Mouse (Mus musculus) forebrain, embryonic 11.5 days (tissue): ENCODE measurements at regions not wholly inside any gene's neighbourhood (a gene's known extent, or its start where the extent isn't known, plus 50 kb on each side); places are given as distances from the start of the nearest gene placed in this dataset.
A peak's percentile ranks its signal among the peaks of the same experiment; 100 is the strongest.

Experiments
- ATAC-seq: fragments of 200-750 bp; cut with Nextera tagmentation; replicated peaks from 2 replicates; pipeline ENCODE4 v1.8.0; 2017; ENCODE audit warnings: moderate TSS enrichment; ENCODE audit not compliant: low FRiP score
- DNase-seq: peaks from one replicate; pipeline ENCODE4 v3.0.0-alpha.2; 2017; ENCODE audit warnings: low spot score
- H3K27ac ChIP-seq: fragments of 300-500 bp; sonication (generic); 2 replicates; pipeline ENCODE4 v1.5.1; 2014; ENCODE audit warnings: low read depth, low read length
- H3K27me3 ChIP-seq: fragments of 300-500 bp; sonication (generic); 2 replicates; pipeline ENCODE4 v1.6.1; 2014; ENCODE audit warnings: mild to moderate bottlenecking, low read length, mixed read lengths; ENCODE audit not compliant: control insufficient read depth, insufficient read depth
- H3K36me3 ChIP-seq: fragments of 300-500 bp; sonication (generic); 2 replicates; pipeline ENCODE4 v1.6.1; 2014; ENCODE audit warnings: mild to moderate bottlenecking, low read length, moderate library complexity, mixed read lengths; ENCODE audit not compliant: control insufficient read depth, insufficient read depth
- H3K4me1 ChIP-seq: fragments of 300-500 bp; sonication (generic); replicated peaks from 2 replicates; pipeline ENCODE4 v1.6.1; 2014; ENCODE audit warnings: low read length, mixed read lengths; ENCODE audit not compliant: control insufficient read depth, insufficient read depth
- H3K4me2 ChIP-seq: fragments of 300-500 bp; sonication (generic); 2 replicates; pipeline ENCODE4 v1.6.1; 2014; ENCODE audit warnings: low read depth, mild to moderate bottlenecking, low read length, moderate library complexity, mixed read lengths; ENCODE audit not compliant: severe bottlenecking
- H3K4me3 ChIP-seq: fragments of 300-500 bp; sonication (generic); 2 replicates; pipeline ENCODE4 v1.5.1; 2014; ENCODE audit warnings: low read depth, low read length
- H3K9ac ChIP-seq: fragments of 300-500 bp; sonication (generic); 2 replicates; pipeline ENCODE4 v1.6.1; 2014; ENCODE audit warnings: low read length
- H3K9me3 ChIP-seq: fragments of 300-500 bp; sonication (generic); 2 replicates; pipeline ENCODE4 v1.6.1; 2016; ENCODE audit warnings: low read length, mixed read lengths; ENCODE audit not compliant: control insufficient read depth
- WGBS: fragments of 180-500 bp; shearing (Covaris S2); extraction: QIAGEN DNeasy Blood & Tissue Kit; methylation state at CpG from one replicate; pipeline ENCODE4 v1.1.7; 2014; 5-methylcytosine and 5-hydroxymethylcytosine counted together

DNA sequence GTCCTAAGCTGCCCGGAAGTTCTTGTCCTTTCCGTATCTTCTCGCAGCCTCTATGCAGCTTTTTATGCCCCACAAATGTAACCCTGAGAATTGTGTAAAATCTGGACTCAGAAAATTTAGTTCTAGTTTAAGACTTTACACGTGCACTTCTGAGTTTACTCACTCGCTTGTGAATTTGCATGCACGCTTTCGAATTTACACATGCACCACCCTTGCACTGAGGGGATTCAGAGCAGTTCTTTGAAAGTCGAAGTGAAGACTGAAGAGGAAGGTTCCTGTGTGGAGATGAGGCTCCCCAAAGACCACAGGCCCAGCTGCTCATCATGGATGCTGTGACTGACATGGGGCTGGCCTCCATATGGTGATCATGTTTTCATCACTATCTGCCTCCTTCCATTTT, 89.2 kb upstream of the Sox5 start:
- H3K9me3 ChIP-seq: no peaks in the 10 kb centered on the region
- DNase-seq (no peak), ATAC-seq (no peak)
- no peak overlapping the region for H3K4me2 ChIP-seq
- no peaks in the 10 kb centered on the region for H3K27me3 ChIP-seq
- no peaks in the 10 kb centered on the region for H3K4me1 ChIP-seq
- H3K27ac ChIP-seq: no peak overlapping the region
- WGBS: 92% methylated on average over 8 of the region's 8 CpGs
- no peaks in the 10 kb centered on the region for H3K36me3 ChIP-seq
- no peak overlapping the region for H3K4me3 ChIP-seq
- no peak overlapping the region for H3K9ac ChIP-seq

DNA sequence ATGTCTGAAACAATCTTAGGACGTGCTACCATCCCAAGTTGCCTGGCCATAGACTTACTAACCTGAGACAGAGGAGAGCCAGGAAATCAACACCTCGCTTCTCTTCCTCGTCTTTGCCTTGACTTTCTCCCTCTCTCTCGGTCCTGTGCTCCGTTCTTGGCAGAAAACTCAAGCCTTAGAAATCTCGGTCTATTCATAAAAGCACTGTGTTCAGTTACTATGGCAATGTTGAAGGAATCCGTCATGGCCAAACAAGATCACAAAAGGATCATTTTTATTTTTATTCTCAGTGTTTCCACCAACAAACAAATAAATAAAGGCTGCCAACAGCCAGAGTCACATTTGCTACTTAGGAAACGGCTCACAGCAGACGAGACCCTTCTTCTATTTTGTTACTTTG, 85.6 kb upstream of the Sox5 start:
- Histone ChIP-seq H3K4me1 (no peaks in the 10 kb centered on the region), H3K4me3 (no peak overlapping the region), H3K36me3 (no peaks in the 10 kb centered on the region), H3K27me3 (no peaks in the 10 kb centered on the region), H3K27ac (no peak overlapping the region), H3K9me3 (no peaks in the 10 kb centered on the region), H3K4me2 (no peak overlapping the region), H3K9ac (no peak overlapping the region)
- DNase-seq (no peak), ATAC-seq (no peak)
- WGBS: 57% methylated on average over 9 of the region's 9 CpGs

DNA sequence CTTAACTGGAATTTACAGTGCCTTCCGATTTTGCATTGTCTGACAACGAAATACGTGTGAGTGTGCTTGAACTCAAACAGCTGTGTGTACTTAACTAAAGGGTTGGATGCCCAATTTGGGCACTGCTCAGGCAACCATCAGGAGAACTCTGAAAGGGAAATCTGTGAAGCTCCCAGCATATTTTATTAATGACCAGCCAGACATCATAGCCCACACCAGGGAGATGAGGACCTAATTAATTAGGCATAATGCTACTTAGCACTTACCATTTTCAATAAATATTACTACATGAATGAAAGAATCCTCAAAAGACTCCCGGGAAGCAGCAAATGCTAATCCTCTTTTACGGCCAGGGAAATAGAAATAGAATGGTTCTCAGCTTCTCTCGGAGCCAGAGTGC, 82.2 kb upstream of the Sox5 start:
- Histone ChIP-seq H3K27me3 (no peaks in the 10 kb centered on the region), H3K36me3 (no peaks in the 10 kb centered on the region), H3K4me2 (no peak overlapping the region), H3K4me1 (no peaks in the 10 kb centered on the region; the same call in 1 of the 2 replicates), H3K9me3 (no peaks in the 10 kb centered on the region), H3K9ac (no peak overlapping the region), H3K4me3 (no peak overlapping the region), H3K27ac (no peak overlapping the region)
- DNase-seq (no peak), ATAC-seq (no peak)
- 60% methylated on average over 6 of the region's 6 CpGs for WGBS

DNA sequence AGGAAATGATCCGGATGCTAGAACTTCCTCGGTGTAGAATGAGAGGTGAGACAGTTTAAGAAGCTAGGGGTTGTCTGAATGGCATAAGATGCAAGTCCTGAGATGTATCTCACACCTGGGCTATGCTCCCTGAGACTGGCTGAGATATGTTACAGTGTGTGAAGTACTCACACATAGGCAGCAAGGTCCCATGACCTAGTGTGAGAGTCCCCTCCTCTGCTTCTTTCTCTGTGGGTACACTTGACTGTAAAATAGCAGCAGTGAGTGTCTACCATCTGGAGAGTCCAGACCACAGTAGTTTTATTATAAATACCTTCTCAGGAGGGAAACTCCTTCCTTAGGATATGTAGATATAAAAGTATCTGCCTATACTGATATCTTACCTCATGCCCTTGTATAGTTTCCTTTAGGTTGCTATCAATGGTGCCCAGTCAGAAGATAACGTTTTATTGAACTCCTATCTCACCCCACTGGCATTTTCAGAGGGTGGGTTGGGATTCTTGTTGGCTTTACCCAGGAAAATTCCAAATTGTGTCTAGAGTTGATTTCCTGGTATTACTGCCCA, 81.7 kb upstream of the Sox5 start:
- Histone ChIP-seq H3K36me3 (no peaks in the 10 kb centered on the region), H3K4me3 (no peak overlapping the region), H3K4me2 (no peak overlapping the region), H3K27ac (no peak overlapping the region), H3K4me1 (no peaks in the 10 kb centered on the region; the same call in 1 of the 2 replicates), H3K9me3 (no peaks in the 10 kb centered on the region), H3K9ac (no peak overlapping the region), H3K27me3 (no peaks in the 10 kb centered on the region)
- WGBS: 93% methylated on average over 3 of the region's 3 CpGs
- DNase-seq (no peak), ATAC-seq (no peak)

DNA sequence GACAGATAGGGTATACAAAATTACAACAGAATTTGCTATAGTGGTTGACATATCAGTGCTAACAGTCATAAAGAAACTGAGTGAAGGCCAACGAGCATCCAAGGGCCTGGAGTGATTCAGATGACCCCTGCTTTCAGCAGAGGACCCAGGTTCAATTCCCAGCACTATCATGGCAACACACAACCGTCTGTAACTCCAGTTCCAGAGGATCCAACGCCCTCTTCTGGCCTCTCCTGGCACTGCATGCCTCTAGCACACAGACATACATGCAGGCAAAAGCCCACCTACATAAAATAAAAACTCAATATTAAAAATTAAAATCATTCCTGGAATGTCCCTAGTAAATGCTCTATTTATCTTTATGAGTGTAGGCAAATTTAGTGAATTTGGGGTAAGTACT, 59.7 kb upstream of the Sox5 start:
- H3K27me3 ChIP-seq: no peaks in the 10 kb centered on the region
- H3K9ac ChIP-seq: no peak overlapping the region
- no peaks in the 10 kb centered on the region for H3K36me3 ChIP-seq
- no peak for DNase-seq
- no peak for ATAC-seq
- no peaks in the 10 kb centered on the region for H3K4me1 ChIP-seq
- no peak overlapping the region for H3K4me2 ChIP-seq
- H3K4me3 ChIP-seq: no peak overlapping the region
- 71% methylated on average over 3 of the region's 3 CpGs for WGBS
- H3K9me3 ChIP-seq: no peaks in the 10 kb centered on the region
- no peak overlapping the region for H3K27ac ChIP-seq

DNA sequence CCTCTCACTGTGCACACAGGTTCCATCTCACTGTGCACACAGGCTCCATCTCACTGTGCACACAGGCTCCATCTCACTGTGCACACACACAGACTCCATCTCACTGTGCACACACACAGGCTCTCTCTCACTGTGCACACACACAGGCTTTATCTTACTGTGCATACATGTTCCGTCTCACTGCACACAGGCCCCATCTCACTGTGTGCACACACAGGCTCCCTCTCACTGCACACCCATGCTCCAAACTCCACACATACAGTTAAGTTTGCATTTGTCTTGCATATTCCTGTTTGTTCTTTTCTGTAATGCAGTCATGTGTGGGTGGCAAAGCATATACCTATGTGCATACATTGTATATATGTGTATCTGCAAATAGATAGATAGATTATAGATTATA, 57.6 kb upstream of the Sox5 start:
- H3K36me3 ChIP-seq: no peaks in the 10 kb centered on the region
- 95% methylated on average over 1 of the region's 1 CpGs for WGBS
- DNase-seq (no peak), ATAC-seq (no peak)
- no peak overlapping the region for H3K27ac ChIP-seq
- H3K4me1 ChIP-seq: peaks cover 6% of the 10 kb centered on the region
- H3K4me2 ChIP-seq: no peak overlapping the region
- no peak overlapping the region for H3K9ac ChIP-seq
- no peak overlapping the region for H3K4me3 ChIP-seq
- no peaks in the 10 kb centered on the region for H3K27me3 ChIP-seq
- H3K9me3 ChIP-seq: no peaks in the 10 kb centered on the region

DNA sequence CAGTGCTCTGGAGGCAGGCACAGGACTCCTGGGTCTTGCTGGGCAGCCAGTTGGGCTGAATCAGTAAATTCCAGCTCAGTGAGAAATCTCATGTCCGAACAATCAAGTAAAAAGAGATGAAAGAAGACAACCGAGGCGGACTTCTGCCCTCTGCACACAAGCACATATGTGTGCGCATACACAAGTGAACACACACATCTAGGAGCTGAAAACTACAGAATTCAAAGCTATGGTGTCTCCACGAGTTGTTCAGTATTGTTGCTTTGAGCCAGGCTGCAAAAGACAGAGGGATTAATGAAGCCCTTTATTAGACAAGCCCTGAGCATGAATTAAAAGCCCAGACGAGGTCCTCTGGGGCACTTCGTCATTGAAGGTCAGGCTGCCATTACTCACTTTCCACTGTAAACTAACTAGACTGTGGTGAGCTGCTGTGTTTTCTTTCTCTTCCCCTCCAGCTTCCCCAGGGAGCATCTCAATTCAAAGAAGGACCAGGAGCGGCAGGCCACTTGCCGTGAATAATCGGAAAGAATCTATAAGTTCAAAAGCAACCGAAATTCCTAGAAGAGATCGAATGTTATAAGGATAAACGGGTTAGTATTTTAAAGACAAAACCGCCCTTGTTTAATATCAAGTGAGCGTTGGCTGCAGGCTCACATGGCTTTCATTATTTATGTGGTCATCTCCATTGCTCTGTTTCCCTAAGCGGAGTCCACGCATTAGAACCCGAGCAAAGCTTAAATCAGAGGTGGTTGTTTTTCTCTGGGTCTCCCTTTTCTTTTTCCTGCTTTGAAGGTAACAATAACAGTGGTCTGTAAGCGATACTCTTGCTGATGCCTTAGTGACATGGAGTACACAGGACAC, 52.8 kb upstream of the Sox5 start:
- Histone ChIP-seq H3K4me3 (no peak overlapping the region), H3K9me3 (no peaks in the 10 kb centered on the region), H3K27me3 (no peaks in the 10 kb centered on the region), H3K4me2 (0 out of 2 replicates have a peak overlapping the region, but pooled peaks have one; percentile 11), H3K9ac (no peak overlapping the region; the same call in 1 of the 2 replicates), H3K36me3 (no peaks in the 10 kb centered on the region), H3K4me1 (peaks cover 10% of the 10 kb centered on the region), H3K27ac (no peak overlapping the region; the same call in 1 of the 2 replicates)
- ATAC-seq (no peak), DNase-seq (no peak)
- 32% methylated on average over 19 of the region's 19 CpGs for WGBS
